Mouse (Mus musculus) megakaryocyte, embryonic 14.5 days (primary cell): Measurements from ENCODE around the gene Cmtr1. TPM values are rescaled to one million over a fixed set of nuclear protein-coding genes. Genes with fewer than 3 reads are reported as not detected.
"Not testable (repeated sequence)": the region's sequence is repeated elsewhere in the genome, so short reads cannot be mapped to it uniquely, and the experiment has no call there.

Experiments used
- H3K27me3 ChIP-seq: replicated peaks from 2 replicates; pipeline ENCODE3; 2012; ENCODE audit warnings: inconsistent platforms
- H3K36me3 ChIP-seq: replicated peaks from 2 replicates; pipeline ENCODE3; 2012; ENCODE audit warnings: low read length, inconsistent platforms, mixed read lengths
- H3K4me1 ChIP-seq: 2 replicates; pipeline ENCODE4 v1.6.1; 2012; ENCODE audit warnings: inconsistent platforms
- H3K4me3 ChIP-seq: replicated peaks from 2 replicates; pipeline ENCODE3; 2012; ENCODE audit warnings: moderate library complexity, mild to moderate bottlenecking, inconsistent platforms
- H3K9me3 ChIP-seq: 2 replicates; pipeline ENCODE4 v1.6.1; 2012; ENCODE audit warnings: inconsistent platforms
- FLI1 ChIP-seq: IDR thresholded peaks from 2 replicates; pipeline ENCODE4 v1.6.1; 2012; ENCODE audit warnings: low read length, inconsistent platforms, mixed read lengths
- GATA1 ChIP-seq: IDR thresholded peaks from 3 replicates; pipeline ENCODE4 v1.6.1; 2012; ENCODE audit warnings: mixed read lengths, low read length, inconsistent platforms, borderline replicate concordance
- polyA plus RNA-seq: library from polyadenylated mRNA; stranded (reverse); fragments of >175 nt; gene quantifications from 2 replicates; pipeline ENCODE4 v1.2.3, GENCODE M21; 2012; ENCODE audit warnings: low replicate concordance; ENCODE audit not compliant: insufficient read depth

The Cmtr1 gene
- polyA plus RNA-seq = 10.6 and 22.3 TPM in 2 replicates

DNA sequence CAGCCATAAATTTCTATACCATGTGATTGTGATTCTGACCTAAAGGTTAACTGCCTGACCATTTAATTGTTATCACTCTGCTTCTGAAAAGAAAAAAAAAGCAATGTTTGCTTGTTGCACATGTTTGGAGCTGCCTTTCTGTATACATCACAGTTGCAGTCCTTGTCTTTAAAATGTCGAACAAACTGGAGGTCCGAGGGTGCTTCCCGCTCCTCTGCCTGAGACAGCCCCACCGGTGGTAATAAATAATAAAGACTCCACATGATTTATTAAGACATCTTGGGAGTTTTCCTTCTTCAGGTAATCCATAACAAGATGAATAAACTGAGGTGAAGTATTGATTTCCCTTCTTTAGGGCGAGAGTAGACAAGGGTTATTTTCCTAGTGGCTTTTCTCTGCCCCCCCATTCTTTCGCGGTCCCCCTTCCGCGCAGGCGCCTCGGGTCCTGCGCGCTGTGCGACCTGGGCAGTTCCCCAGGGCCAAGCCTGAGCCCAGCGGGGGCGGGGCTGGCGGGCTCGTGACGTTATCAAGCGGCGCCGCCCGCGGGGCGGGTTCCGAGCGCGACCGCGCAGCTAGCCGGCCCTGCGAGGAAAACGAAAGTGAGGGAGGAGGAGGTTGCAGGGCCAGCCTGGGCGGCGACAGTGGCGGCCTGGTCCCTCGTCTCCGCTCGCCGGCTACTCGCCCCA is at the start of gene Cmtr1:
TSS of gene Cmtr1 (plus strand) at position 520 of the 686 bp plus-strand sequence.
- H3K4me3 ChIP-seq = peak within 1 kb of the TSS; percentile 99
- H3K27me3 ChIP-seq = no peaks in the 10 kb centered on the region
- H3K9me3 ChIP-seq = no peaks in the 10 kb centered on the region
- TF ChIP-seq GATA1 (no peak), FLI1 (no peak)
- peaks cover 28% of the 10 kb centered on the region for H3K36me3 ChIP-seq
- H3K4me1 ChIP-seq = peaks cover 44% of the 10 kb centered on the region

- peaks cover 16% of the 10 kb centered on the region for H3K36me3 ChIP-seq
- peak overlapping the region; percentile 53 for H3K4me3 ChIP-seq
- H3K9me3 ChIP-seq, H3K27me3 ChIP-seq: not testable (repeated sequence)
- H3K4me1 ChIP-seq = peaks cover 56% of the 10 kb centered on the region
Observed at GRCm38 (mm10) chr17:29613453-29613852, 46.9 kb upstream of the Cmtr1 start.

GRCm38 (mm10) chr17:29614115-29615023 is 46.0 kb upstream of the Cmtr1 start, which contains the start of the genes Rnf8 and Gm28043:
Rnf8 (plus strand) TSS chr17:29614790.
Gm28043 (plus strand) TSS chr17:29614876.
- Histone ChIP-seq H3K9me3 (no peaks in the 10 kb centered on the region), H3K4me3 (peak within 1 kb of the TSS; percentile 97), H3K27me3 (no peaks in the 10 kb centered on the region), H3K36me3 (peaks cover 25% of the 10 kb centered on the region), H3K4me1 (peaks cover 54% of the 10 kb centered on the region)
- TF ChIP-seq FLI1 = no peak
- TF ChIP-seq GATA1 = no peak

DNA sequence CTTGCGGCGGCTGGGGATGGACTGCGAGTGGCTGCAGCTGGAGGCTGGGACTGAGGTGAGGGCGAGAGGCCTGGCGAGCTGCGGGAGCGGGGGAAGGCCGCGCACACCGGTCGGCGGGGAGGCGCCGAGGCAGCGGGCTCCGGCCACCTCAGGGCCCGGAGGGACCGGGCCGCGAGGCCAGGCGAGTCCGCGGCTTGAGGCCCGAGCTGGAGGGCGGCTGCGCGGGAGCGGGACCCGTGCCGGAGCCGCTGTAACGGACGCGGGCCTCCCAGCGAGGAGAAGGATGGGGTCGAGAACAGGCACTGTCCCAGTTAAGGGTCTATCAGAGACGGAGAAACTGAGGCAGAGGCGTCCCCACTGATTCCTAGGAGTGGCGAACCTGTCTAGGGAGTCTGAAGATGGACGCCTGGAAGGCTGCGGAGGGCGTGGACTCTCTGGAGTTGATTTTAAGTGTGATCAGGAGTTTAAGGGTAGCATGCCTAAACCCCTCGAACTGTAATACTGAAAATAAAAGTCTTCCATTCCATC is 45.3 kb upstream of the Cmtr1 start:
- Histone ChIP-seq H3K36me3 (peaks cover 32% of the 10 kb centered on the region), H3K4me1 (peaks cover 56% of the 10 kb centered on the region), H3K27me3 (no peaks in the 10 kb centered on the region), H3K4me3 (peak overlapping the region; percentile 97), H3K9me3 (no peaks in the 10 kb centered on the region)
- TF ChIP-seq FLI1 (no peak), GATA1 (no peak)

- Histone ChIP-seq H3K27me3 (no peaks in the 10 kb centered on the region), H3K4me1 (peaks cover 56% of the 10 kb centered on the region), H3K9me3 (no peaks in the 10 kb centered on the region), H3K36me3 (peaks cover 33% of the 10 kb centered on the region), H3K4me3 (peak overlapping the region; percentile 97)
- TF ChIP-seq GATA1 (no peak), FLI1 (no peak)
Observed at GRCm38 (mm10) chr17:29615616-29616015, 44.8 kb upstream of the Cmtr1 start.

DNA sequence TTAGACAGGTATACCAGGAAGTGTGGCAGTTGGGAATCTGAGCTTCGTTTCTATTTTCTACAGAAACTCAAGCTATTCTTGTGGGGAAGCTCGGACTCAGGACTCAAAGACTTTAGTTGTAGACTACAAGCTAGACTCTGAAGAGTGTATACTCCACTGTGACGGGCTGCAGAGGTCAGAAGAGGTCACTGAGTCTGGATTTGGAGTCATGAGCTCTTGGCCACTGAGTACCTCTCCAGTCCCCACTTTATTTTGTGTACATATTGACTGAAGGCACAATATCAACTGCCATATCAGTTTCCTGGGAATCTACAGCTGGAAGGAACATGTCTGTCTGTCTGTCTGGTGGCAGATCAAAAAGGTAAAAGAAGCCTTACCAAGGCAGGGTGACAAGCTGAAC is 41.2 kb upstream of the Cmtr1 start:
- no peaks in the 10 kb centered on the region for H3K27me3 ChIP-seq
- H3K4me3 ChIP-seq = no peak overlapping the region
- peaks cover 68% of the 10 kb centered on the region for H3K36me3 ChIP-seq
- H3K9me3 ChIP-seq = no peaks in the 10 kb centered on the region
- peaks cover 35% of the 10 kb centered on the region for H3K4me1 ChIP-seq
- TF ChIP-seq FLI1 = no peak
- TF ChIP-seq GATA1 = no peak

DNA sequence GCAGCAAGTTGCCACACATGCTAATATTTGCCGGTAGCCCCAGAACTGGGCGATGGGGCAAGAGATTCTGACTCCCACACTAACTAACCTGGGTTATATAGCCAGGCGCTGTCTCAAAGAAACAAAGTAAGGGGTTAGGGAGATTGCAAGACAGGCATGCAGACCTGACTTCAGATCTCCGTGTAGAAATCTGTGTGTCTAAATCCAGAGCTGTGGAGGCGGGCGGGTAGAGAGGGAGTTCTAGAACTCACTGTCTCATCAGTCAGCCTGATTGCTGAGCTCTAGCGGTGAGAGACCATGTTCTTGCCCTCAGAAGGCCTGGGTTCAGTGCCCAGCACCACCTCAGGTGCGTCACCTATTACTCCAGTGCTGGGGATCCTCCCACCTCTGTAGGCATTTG is 36.9 kb upstream of the Cmtr1 start:
- no peaks in the 10 kb centered on the region for H3K9me3 ChIP-seq
- peaks cover 94% of the 10 kb centered on the region for H3K36me3 ChIP-seq
- no peak for TF ChIP-seq GATA1
- TF ChIP-seq FLI1 = no peak

GRCm38 (mm10) chr17:29627285-29627684 is 33.1 kb upstream of the Cmtr1 start:
- Histone ChIP-seq H3K36me3 (peaks cover 96% of the 10 kb centered on the region), H3K27me3 (no peaks in the 10 kb centered on the region), H3K4me1 (peaks cover 19% of the 10 kb centered on the region), H3K9me3 (no peaks in the 10 kb centered on the region), H3K4me3 (no peak overlapping the region)
- no peak for TF ChIP-seq GATA1
- no peak for TF ChIP-seq FLI1

More for the DNA sequence above, 36.9 kb upstream of the Cmtr1 start:
- no peak overlapping the region for H3K4me3 ChIP-seq
- H3K27me3 ChIP-seq = no peaks in the 10 kb centered on the region
- peaks cover 16% of the 10 kb centered on the region for H3K4me1 ChIP-seq

- Histone ChIP-seq H3K36me3 (peaks cover 96% of the 10 kb centered on the region), H3K27me3 (no peaks in the 10 kb centered on the region), H3K4me3 (no peak overlapping the region), H3K9me3 (no peaks in the 10 kb centered on the region), H3K4me1 (peaks cover 19% of the 10 kb centered on the region)
- no peak for TF ChIP-seq FLI1
- TF ChIP-seq GATA1 = no peak
Observed at GRCm38 (mm10) chr17:29628946-29629345, 31.4 kb upstream of the Cmtr1 start.

DNA sequence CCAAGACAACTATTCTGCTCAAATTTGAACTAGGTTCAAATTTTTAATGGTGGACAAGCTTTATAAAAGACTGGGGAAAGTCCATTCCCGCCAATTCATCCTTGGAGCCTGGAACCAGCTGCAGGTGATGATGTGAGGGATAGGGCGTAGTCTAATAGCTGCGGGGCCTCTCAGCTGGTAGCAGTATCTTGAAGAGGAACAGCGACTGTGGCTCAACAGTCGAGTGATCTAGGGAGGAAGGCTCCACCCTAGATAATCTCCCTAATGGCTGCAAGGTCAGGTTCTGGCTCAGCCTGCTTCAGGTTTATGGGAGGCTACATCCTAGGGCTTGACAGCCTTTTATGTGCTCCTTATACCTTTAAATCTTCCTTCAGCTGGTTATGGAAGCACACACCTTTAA is 30.8 kb upstream of the Cmtr1 start:
- peaks cover 23% of the 10 kb centered on the region for H3K4me1 ChIP-seq
- H3K4me3 ChIP-seq = no peak overlapping the region
- no peaks in the 10 kb centered on the region for H3K9me3 ChIP-seq
- H3K36me3 ChIP-seq = peaks cover 96% of the 10 kb centered on the region
- H3K27me3 ChIP-seq = no peaks in the 10 kb centered on the region
- no peak for TF ChIP-seq FLI1
- no peak for TF ChIP-seq GATA1
